Mouse (Mus musculus): Measurements from ENCODE around the gene Gm49405. TPM values are rescaled to one million over a fixed set of nuclear protein-coding genes. Genes with fewer than 3 reads are reported as not detected.

Gm49405 gene
- polyA plus RNA-seq, 1 experiment from 2014 or later: 3.1 TPM

DNA sequence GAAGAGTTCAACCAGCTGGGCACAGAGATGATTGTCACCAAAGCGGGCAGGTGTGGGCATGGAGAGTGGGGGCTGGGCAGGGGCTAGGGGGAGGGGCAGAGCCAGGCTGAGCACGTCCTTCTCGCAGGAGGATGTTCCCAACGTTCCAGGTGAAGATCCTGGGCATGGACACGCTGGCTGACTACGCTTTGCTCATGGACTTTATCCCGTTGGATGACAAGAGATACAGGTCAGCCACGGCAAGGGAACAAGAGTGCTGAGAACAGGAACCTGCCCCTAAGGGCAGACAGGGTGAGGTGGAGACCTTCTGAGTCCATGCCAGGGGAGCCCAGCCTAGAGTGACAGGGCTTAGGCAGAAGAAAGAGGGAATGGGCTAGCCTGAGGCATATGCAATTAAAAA lies 3.7 kb upstream of the Gm49405 start:
- in situ Hi-C loops (cut with MboI; ENCODE audit: low pct_unique_long_range_greater_than_20kb): no loop called here
- no peak for TF ChIP-seq CTCF (IDR thresholded peaks at IDR 0.05)
- ATAC-seq (no peak), DNase-seq (ENCODE audit: low read depth, low spot score) (no peak)
- CTCF ChIA-PET: interaction anchor here (1.3 to 4.8 kb wide), 3 partner anchors 10 to 46 kb away, joined by 3 to 33 read pairs (median 4); partner anchors contain the start of gene Acy3
- POLR2A ChIA-PET: interaction anchor here (1.6 kb wide), 1 partner anchor 14 kb away, joined by 5 read pairs; no protein-coding TSS in a partner anchor
- peaks cover 21% of the 10 kb centered on the region for H3K27me3 ChIP-seq

GRCm38 (mm10) chr19:3997231-3997630 lies 3.2 kb upstream of the Gm49405 start:
- ChIA-PET POLR2A (no interaction called here), CTCF (interaction anchor here (1.0 to 4.8 kb wide), 3 partner anchors 10 to 45 kb away, joined by 3 to 33 read pairs (median 4); partner anchors contain the start of gene Acy3)
- TF ChIP-seq CTCF (IDR thresholded peaks at IDR 0.05): no peak
- ATAC-seq (no peak), DNase-seq (ENCODE audit: low read depth, low spot score) (no peak)
- H3K27me3 ChIP-seq: peaks cover 21% of the 10 kb centered on the region
- in situ Hi-C loops (cut with MboI; ENCODE audit: low pct_unique_long_range_greater_than_20kb): no loop called here

DNA sequence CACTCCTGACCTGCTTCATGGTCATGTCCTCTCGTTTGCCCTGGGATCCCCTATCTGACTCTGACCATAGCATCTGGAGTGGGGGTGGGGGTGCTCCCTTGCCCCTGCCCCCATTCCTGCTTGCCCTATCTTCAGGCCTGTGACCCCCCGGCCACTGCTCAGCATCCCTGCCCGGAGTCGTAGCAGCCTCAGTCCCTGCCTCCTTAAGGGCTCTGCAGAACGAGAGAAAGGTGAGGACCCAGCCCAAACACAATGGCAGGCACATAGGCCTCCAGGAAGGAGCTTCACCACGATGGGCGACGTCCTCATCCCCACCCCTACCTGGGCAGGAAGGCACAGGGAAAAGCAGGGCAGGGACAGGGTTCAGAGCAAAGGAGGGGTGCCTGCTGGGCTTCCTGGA lies 2.1 kb upstream of the Gm49405 start:
- ATAC-seq: no peak
- POLR2A ChIA-PET: interaction anchor here (0.9 kb wide), 1 partner anchor 10 kb away, joined by 3 read pairs; no protein-coding TSS in a partner anchor
- peaks cover 17% of the 10 kb centered on the region for H3K27me3 ChIP-seq
- CTCF ChIA-PET: interaction anchor here (1.0 to 4.8 kb wide), 4 partner anchors 11 to 44 kb away, joined by 3 to 33 read pairs (median 9); partner anchors contain the start of gene Acy3
- no peak for TF ChIP-seq CTCF (IDR thresholded peaks at IDR 0.05)
- no peak for DNase-seq (ENCODE audit: low read depth, low spot score)
- in situ Hi-C loops (cut with MboI; ENCODE audit: low pct_unique_long_range_greater_than_20kb): no loop called here

GRCm38 (mm10) chr19:3999121-3999730 lies 1.2 kb upstream of the Gm49405 start:
- TF ChIP-seq CTCF (IDR thresholded peaks at IDR 0.05): no peak
- CTCF ChIA-PET: interaction anchor here (0.9 to 4.8 kb wide), 10 partner anchors 12 to 52 kb away, joined by 3 to 33 read pairs (median 4); partner anchors contain the start of genes Acy3, Gstp2 and Ndufv1

GRCm38 (mm10) chr19:4000949-4001525 lies 611 bp downstream of the Gm49405 start:
- in situ Hi-C loops (cut with MboI; ENCODE audit: low pct_unique_long_range_greater_than_20kb): no loop called here
- no peak for TF ChIP-seq CTCF (IDR thresholded peaks at IDR 0.05)
- DNase-seq (ENCODE audit: low read depth, low spot score) (no peak), ATAC-seq (no peak)
- CTCF ChIA-PET: interaction anchor here (1.1 to 4.8 kb wide), 9 partner anchors 9 to 54 kb away, joined by 3 to 33 read pairs (median 5); partner anchors contain the start of genes Acy3 and Ndufv1
- no peaks in the 10 kb centered on the region for H3K27me3 ChIP-seq
- POLR2A ChIA-PET: interaction anchor here (2.3 to 2.9 kb wide), 2 partner anchors 10 to 14 kb away, joined by 9 to 14 read pairs; partner anchors contain the start of genes Acy3 and Ndufv1

More at GRCm38 (mm10) chr19:3999121-3999730, 1.2 kb upstream of the Gm49405 start:
- no peak for ATAC-seq
- peaks cover 11% of the 10 kb centered on the region for H3K27me3 ChIP-seq
- DNase-seq (ENCODE audit: low read depth, low spot score): no peak
- in situ Hi-C loops (cut with MboI; ENCODE audit: low pct_unique_long_range_greater_than_20kb): no loop called here
- POLR2A ChIA-PET: interaction anchor here (0.9 to 2.9 kb wide), 2 partner anchors 11 to 12 kb away, joined by 3 to 14 read pairs; partner anchors contain the start of gene Ndufv1

GRCm38 (mm10) chr19:4001752-4002151 lies 1.3 kb downstream of the Gm49405 start:
- DNase-seq (ENCODE audit: low read depth, low spot score) (no peak), ATAC-seq (no peak)
- no peaks in the 10 kb centered on the region for H3K27me3 ChIP-seq
- ChIA-PET POLR2A (interaction anchor here (2.3 to 2.9 kb wide), 2 partner anchors 10 to 15 kb away, joined by 9 to 14 read pairs; partner anchors contain the start of genes Acy3 and Ndufv1), CTCF (interaction anchor here (1.1 to 4.8 kb wide), 4 partner anchors 11 to 132 kb away, joined by 3 to 33 read pairs (median 7); partner anchors contain the start of genes Acy3 and Ndufv1)
- in situ Hi-C loops (cut with MboI; ENCODE audit: low pct_unique_long_range_greater_than_20kb): no loop called here
- TF ChIP-seq CTCF (IDR thresholded peaks at IDR 0.05): no peak

DNA sequence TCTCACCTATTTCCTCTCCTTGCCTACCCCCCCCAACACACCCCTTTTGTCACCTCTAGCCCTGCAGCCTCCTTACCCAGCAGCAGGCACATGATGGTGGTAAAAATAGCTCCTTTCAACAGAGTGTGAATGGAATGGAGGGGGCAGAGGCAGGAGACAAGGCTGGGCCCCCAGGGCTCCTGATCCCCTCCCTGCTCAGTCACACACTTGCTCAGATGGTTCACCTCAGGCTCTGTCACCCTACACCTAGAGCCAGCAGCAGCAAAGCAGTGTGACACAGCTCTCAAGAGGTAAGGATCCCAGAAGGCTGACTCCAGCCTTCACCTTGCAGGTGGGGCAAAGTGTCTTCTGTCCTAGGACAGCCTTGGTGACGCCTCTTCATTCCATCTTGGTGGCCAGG lies 2.7 kb downstream of the Gm49405 start, which contains the start of gene Doc2g:
Doc2g (plus strand) TSS at position 202 of the 400 bp plus-strand sequence.
- DNase-seq (ENCODE audit: low read depth, low spot score) (no peak), ATAC-seq (no peak)
- POLR2A ChIA-PET: interaction anchor here (1.2 kb wide), 1 partner anchor 8 kb away, joined by 5 read pairs; no protein-coding TSS in a partner anchor
- CTCF ChIA-PET: interaction anchor here (0.6 to 2.3 kb wide), 2 partner anchors 10 to 128 kb away, joined by 3 to 9 read pairs; partner anchors contain the start of gene Ndufv1
- TF ChIP-seq CTCF (IDR thresholded peaks at IDR 0.05): no peak
- in situ Hi-C loops (cut with MboI; ENCODE audit: low pct_unique_long_range_greater_than_20kb): no loop called here
- H3K27me3 ChIP-seq: no peaks in the 10 kb centered on the region

- CTCF ChIA-PET: interaction anchor here (0.6 kb wide), 1 partner anchor 128 kb away, joined by 3 read pairs; no protein-coding TSS in a partner anchor
Measured at GRCm38 (mm10) chr19:4003641-4004040, 3.2 kb downstream of the Gm49405 start.

GRCm38 (mm10) chr19:4004331-4004730 lies 3.9 kb downstream of the Gm49405 start:
- no peak for TF ChIP-seq CTCF (IDR thresholded peaks at IDR 0.05)
- no peaks in the 10 kb centered on the region for H3K27me3 ChIP-seq
- no peak for ATAC-seq
- no peak for DNase-seq (ENCODE audit: low read depth, low spot score)
- POLR2A ChIA-PET: no interaction called here
- CTCF ChIA-PET: interaction anchor here (1.3 kb wide), 1 partner anchor 57 kb away, joined by 4 read pairs; no protein-coding TSS in a partner anchor
- in situ Hi-C loops (cut with MboI; ENCODE audit: low pct_unique_long_range_greater_than_20kb): no loop called here

More at GRCm38 (mm10) chr19:4003641-4004040, 3.2 kb downstream of the Gm49405 start:
- POLR2A ChIA-PET: interaction anchor here (1.2 kb wide), 1 partner anchor 8 kb away, joined by 5 read pairs; no protein-coding TSS in a partner anchor
- DNase-seq (ENCODE audit: low read depth, low spot score) (no peak), ATAC-seq (no peak)
- in situ Hi-C loops (cut with MboI; ENCODE audit: low pct_unique_long_range_greater_than_20kb): no loop called here
- TF ChIP-seq CTCF (IDR thresholded peaks at IDR 0.05): no peak
- no peaks in the 10 kb centered on the region for H3K27me3 ChIP-seq

DNA sequence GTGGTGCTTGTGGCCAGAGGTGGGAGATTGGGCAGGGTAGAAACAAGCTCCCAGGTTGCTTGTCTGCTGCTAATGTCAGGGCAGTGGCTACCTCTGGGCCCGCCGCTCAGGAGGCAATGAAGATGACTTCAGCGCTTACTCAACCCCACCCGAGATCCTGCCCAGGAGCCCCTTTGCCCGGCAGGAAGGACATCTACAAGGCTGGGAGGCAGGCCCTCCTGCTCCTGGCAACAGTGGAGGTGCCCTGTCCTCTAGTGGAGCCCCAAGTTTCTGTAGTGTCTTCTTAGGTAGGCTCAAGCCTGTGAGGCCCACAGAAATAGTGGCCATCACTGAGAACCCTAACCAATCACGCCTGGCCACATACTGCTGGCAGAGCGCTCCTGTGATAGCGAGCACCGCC lies 4.7 kb downstream of the Gm49405 start:
- ATAC-seq: no peak
- in situ Hi-C loops (cut with MboI; ENCODE audit: low pct_unique_long_range_greater_than_20kb): no loop called here
- no peak for DNase-seq (ENCODE audit: low read depth, low spot score)
- CTCF ChIA-PET: interaction anchor here (1.3 kb wide), 1 partner anchor 58 kb away, joined by 4 read pairs; no protein-coding TSS in a partner anchor
- POLR2A ChIA-PET: interaction anchor here (0.7 kb wide), 1 partner anchor 23 kb away, joined by 3 read pairs; no protein-coding TSS in a partner anchor
- H3K27me3 ChIP-seq: no peaks in the 10 kb centered on the region
- TF ChIP-seq CTCF (IDR thresholded peaks at IDR 0.05): no peak
